Mouse (Mus musculus): Measurements from ENCODE around the gene Nos1ap. TPM values are rescaled to one million over a fixed set of nuclear protein-coding genes. Genes with fewer than 3 reads are reported as not detected.

The Nos1ap gene
- total RNA-seq, 2 experiments from 2014 or later = 166 to 204 TPM

GRCm38 (mm10) chr1:170383530-170383929 lies 206.1 kb downstream of the Nos1ap start:
- no peak for DNase-seq (ENCODE audit: extremely low spot score in 1 of 2, low spot score in 1 of 2)

GRCm38 (mm10) chr1:170381457-170381856 lies 208.2 kb downstream of the Nos1ap start:
- no peak for DNase-seq (ENCODE audit: extremely low spot score in 1 of 2, low spot score in 1 of 2)

GRCm38 (mm10) chr1:170380505-170380904 lies 209.2 kb downstream of the Nos1ap start:
- no peak for DNase-seq (ENCODE audit: extremely low spot score in 1 of 2, low spot score in 1 of 2)

- no peak for DNase-seq (ENCODE audit: extremely low spot score in 1 of 2, low spot score in 1 of 2)
These were observed 213.9 kb downstream of the Nos1ap start for GRCm38 (mm10) chr1:170375721-170376120.

GRCm38 (mm10) chr1:170373750-170374149 lies 215.9 kb downstream of the Nos1ap start:
- no peak for DNase-seq (ENCODE audit: extremely low spot score in 1 of 2, low spot score in 1 of 2)

- DNase-seq (ENCODE audit: extremely low spot score in 1 of 2, low spot score in 1 of 2) = no peak
These were observed 218.4 kb downstream of the Nos1ap start for GRCm38 (mm10) chr1:170371191-170371792.

- DNase-seq (ENCODE audit: extremely low spot score in 1 of 2, low spot score in 1 of 2) = no peak
These were observed 220.8 kb downstream of the Nos1ap start for GRCm38 (mm10) chr1:170368864-170369263.

- DNase-seq (ENCODE audit: extremely low spot score in 1 of 2, low spot score in 1 of 2) = no peak
These were observed 222.5 kb downstream of the Nos1ap start for GRCm38 (mm10) chr1:170366981-170367700.

- no peak for DNase-seq (ENCODE audit: extremely low spot score in 1 of 2, low spot score in 1 of 2)
These were observed 225.9 kb downstream of the Nos1ap start for GRCm38 (mm10) chr1:170363746-170364145.

- no peak for DNase-seq (ENCODE audit: extremely low spot score in 1 of 2, low spot score in 1 of 2)
These were observed 229.3 kb downstream of the Nos1ap start for GRCm38 (mm10) chr1:170360183-170360915.

- no peak for DNase-seq (ENCODE audit: extremely low spot score in 1 of 2, low spot score in 1 of 2)
These were observed 236.3 kb downstream of the Nos1ap start for GRCm38 (mm10) chr1:170353335-170353734.

GRCm38 (mm10) chr1:170351080-170351479 lies 238.6 kb downstream of the Nos1ap start:
- no peak for DNase-seq (ENCODE audit: extremely low spot score in 1 of 2, low spot score in 1 of 2)

GRCm38 (mm10) chr1:170346266-170346665 lies 243.4 kb downstream of the Nos1ap start:
- no peak for DNase-seq (ENCODE audit: extremely low spot score in 1 of 2, low spot score in 1 of 2)

GRCm38 (mm10) chr1:170343906-170344305 lies 245.8 kb downstream of the Nos1ap start:
- no peak for DNase-seq (ENCODE audit: extremely low spot score in 1 of 2, low spot score in 1 of 2)

- no peak for DNase-seq (ENCODE audit: extremely low spot score in 1 of 2, low spot score in 1 of 2)
These were observed 246.6 kb downstream of the Nos1ap start for GRCm38 (mm10) chr1:170343081-170343480.

- DNase-seq (ENCODE audit: extremely low spot score in 1 of 2, low spot score in 1 of 2) = no peak
These were observed 249.7 kb downstream of the Nos1ap start for GRCm38 (mm10) chr1:170339943-170340342.

GRCm38 (mm10) chr1:170332775-170333174 lies 256.9 kb downstream of the Nos1ap start:
- no peak for DNase-seq (ENCODE audit: extremely low spot score in 1 of 2, low spot score in 1 of 2)

GRCm38 (mm10) chr1:170331926-170332325 lies 257.7 kb downstream of the Nos1ap start:
- no peak for DNase-seq (ENCODE audit: extremely low spot score in 1 of 2, low spot score in 1 of 2)

GRCm38 (mm10) chr1:170325277-170325676 lies 264.4 kb downstream of the Nos1ap start:
- DNase-seq (ENCODE audit: extremely low spot score in 1 of 2, low spot score in 1 of 2) = no peak

- no peak for DNase-seq (ENCODE audit: extremely low spot score in 1 of 2, low spot score in 1 of 2)
These were observed 265.3 kb downstream of the Nos1ap start for GRCm38 (mm10) chr1:170324312-170324711.

GRCm38 (mm10) chr1:170323001-170323400 lies 266.7 kb downstream of the Nos1ap start:
- DNase-seq (ENCODE audit: extremely low spot score in 1 of 2, low spot score in 1 of 2) = no peak

Measured in layer of hippocampus, postnatal 25 days (tissue).